Mouse (Mus musculus) lung, postnatal 0 days (tissue): Measurements from ENCODE around the gene Sirt3.

ENCODE experiments used
- CTCF ChIP-seq: IDR thresholded peaks from 2 replicates; pipeline ENCODE4 v1.5.1; 2016; ENCODE audit warnings: antibody characterized with exemption, mild to moderate bottlenecking
- EP300 ChIP-seq: IDR thresholded peaks from 2 replicates; pipeline ENCODE4 v1.6.1; 2016; ENCODE audit warnings: antibody characterized with exemption, mild to moderate bottlenecking, control low read depth

DNA sequence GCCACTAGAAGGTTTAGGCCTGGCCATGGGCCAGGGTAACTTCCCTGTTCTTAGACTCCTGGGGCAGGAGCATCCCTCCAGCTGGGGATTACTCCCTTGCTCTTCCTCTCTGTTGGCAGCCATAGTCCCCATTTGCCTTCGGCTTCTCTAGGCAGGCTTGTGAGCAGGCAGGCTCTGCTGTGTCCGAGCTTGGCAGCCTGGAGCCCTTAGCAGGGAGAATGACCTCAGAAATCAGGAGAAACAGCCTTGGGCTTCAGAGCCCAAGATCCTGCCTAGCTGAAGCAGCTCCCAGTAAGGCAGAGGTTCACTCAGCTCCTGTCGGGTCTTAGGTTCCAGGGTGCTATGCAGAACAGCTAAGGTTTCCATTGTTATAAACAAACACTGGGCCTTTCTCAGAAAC is 17.0 kb upstream of the Sirt3 start:
- TF ChIP-seq CTCF (no peak), EP300 (no peak)
